Mouse (Mus musculus): Measurements from ENCODE around the gene Gbgt1.

DNA sequence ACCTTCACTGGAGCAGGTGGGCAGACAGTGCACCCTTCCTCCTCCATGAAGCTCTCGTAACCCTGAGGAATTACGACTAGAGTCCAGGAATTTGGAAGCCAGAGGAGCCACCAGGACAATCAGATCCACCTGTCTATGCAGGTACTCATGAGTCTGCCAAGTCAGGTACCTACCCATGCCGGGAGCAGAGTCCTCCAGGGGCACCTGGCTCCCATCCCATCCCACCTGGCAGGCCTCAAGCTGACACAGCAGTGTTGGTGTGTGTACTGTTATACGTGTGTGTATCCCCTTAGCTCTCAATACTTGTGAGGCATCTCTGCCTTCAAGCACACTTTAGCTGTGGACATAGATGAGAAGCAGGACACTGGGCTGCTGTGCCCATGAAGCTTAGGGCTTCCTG, 25.5 kb downstream of the Gbgt1 start:
- TF ChIP-seq CTCF (IDR thresholded peaks at IDR 0.05) = no peak
- no peak for TF ChIP-seq EP300 (IDR thresholded peaks at IDR 0.05)

All from lung, postnatal 0 days (tissue).